Comparison of ENCODE assay signal across 14 mouse cellular contexts in genomic region chr3:105546611-105547071, GRCm38 (mm10).
DNase-seq lines count a peak whose midpoint lies in the region; ATAC-seq and TF ChIP-seq lines count a peak whose summit lies in the region.
"Had no signal": no experiment of that assay in that cellular context is flagged by ENCODE, and none has a peak within 500 bp of the region (broad histone marks: within the 10 kb centered on the region; RNA-seq: fewer than 3 reads in every experiment).

No protein-coding gene starts in this region.

- H3K9me3 ChIP-seq in heart, embryonic 12.5 days (replicated peaks): no peaks in the 10 kb centered on the region
- no peaks in the 10 kb centered on the region for H3K9me3 ChIP-seq in lung, embryonic 14.5 days (ENCODE audit: low read depth, low read length)
- H3K9me3 ChIP-seq: megakaryocyte, embryonic 14.5 days had no signal

- no peaks in the 10 kb centered on the region for H3K36me3 ChIP-seq in heart, embryonic 12.5 days
- no peaks in the 10 kb centered on the region for H3K36me3 ChIP-seq in lung, embryonic 14.5 days (ENCODE audit: insufficient read depth)

- peak; percentile 9 for DNase-seq in adrenal gland, adult 2 months
- DNase-seq in adrenal gland, adult 18-20 months (ENCODE audit: low spot score in 2 of 2): no peak
- DNase-seq in heart, postnatal 36 days: no peak
- DNase-seq in lung, embryonic 14.5 days: peak; percentile 48
- no peak for DNase-seq in lung, adult 18-20 months
- peak; percentile 13 to 33 for DNase-seq in adrenal gland, postnatal 36 days
- DNase-seq: cerebellum, postnatal 36 days; gastrocnemius, postnatal 25 days; thymus, postnatal 4 days had no signal

- H3K4me2 ChIP-seq in heart, embryonic 12.5 days: no peak overlapping the region
- no peak overlapping the region for H3K4me2 ChIP-seq in lung, embryonic 14.5 days

- H3K27me3 ChIP-seq in heart, embryonic 12.5 days (replicated peaks): no peaks in the 10 kb centered on the region
- H3K27me3 ChIP-seq in lung, embryonic 14.5 days (ENCODE audit: insufficient read depth, low read length): no peaks in the 10 kb centered on the region

- no peak overlapping the region for H3K27ac ChIP-seq in heart, embryonic 12.5 days (ENCODE audit: poor library complexity, severe bottlenecking)
- no peak overlapping the region for H3K27ac ChIP-seq in lung, embryonic 14.5 days (ENCODE audit: low read depth)
- H3K27ac ChIP-seq: liver, embryonic 14.5 days had no signal

- WGBS in heart, embryonic 12.5 days: 47% methylated on average over 13 of the region's 13 CpGs
- 29% methylated on average over 13 of the region's 13 CpGs for WGBS in lung, embryonic 14.5 days

- intact Hi-C loops in heart, postnatal 36 days (cut with DNase I): loop anchor here (5.0 kb wide), 1 partner anchor 94 kb away; the partner anchor contains the start of gene Kcnd3

- peaks cover 18% of the 10 kb centered on the region for H3K4me1 ChIP-seq in heart, embryonic 12.5 days (replicated peaks)
- no peaks in the 10 kb centered on the region for H3K4me1 ChIP-seq in lung, embryonic 14.5 days (ENCODE audit: insufficient read depth)
- H3K4me1 ChIP-seq: megakaryocyte, embryonic 14.5 days had no signal

- no peak overlapping the region for H3K4me3 ChIP-seq in heart, embryonic 12.5 days
- H3K4me3 ChIP-seq in lung, embryonic 14.5 days (ENCODE audit: low read depth, low read length): no peak overlapping the region
- H3K4me3 ChIP-seq: erythroblast, embryonic 14.5 days; megakaryocyte, embryonic 14.5 days had no signal

- H3K9ac ChIP-seq in heart, embryonic 12.5 days: no peak overlapping the region
- H3K9ac ChIP-seq in lung, embryonic 14.5 days: no peak overlapping the region
- H3K9ac ChIP-seq: liver, embryonic 14.5 days had no signal

- 0 out of 2 replicates have a peak, but pooled peaks have one; percentile 34 for ATAC-seq in heart, embryonic 12.5 days (ENCODE audit: insufficient number of reproducible peaks, low FRiP score)
- peak; percentile 66; the same call in 1 of the 2 replicates for ATAC-seq in lung, embryonic 14.5 days (ENCODE audit: insufficient read depth)
- no peak for ATAC-seq in monocyte, adult 5-6 weeks (replicated peaks; ENCODE audit: insufficient number of reproducible peaks, low FRiP score, low TSS enrichment, poor library complexity, severe bottlenecking)

- no peak for TF ChIP-seq CTCF in lung, embryonic 14.5 days (IDR thresholded peaks at IDR 0.05; ENCODE audit: low read depth)

Comparison
In these comparisons a context has a peak if more than half of its experiments do, and no peak if none do; other contexts are left out.
1. DNase-seq: peak in adrenal gland, adult 2 months (single experiment), lung, embryonic 14.5 days (single experiment) and adrenal gland, postnatal 36 days (2 of 2); none in adrenal gland, adult 18-20 months (0 of 2), heart, postnatal 36 days (0 of 2) and lung, adult 18-20 months (0 of 2).